Mouse (Mus musculus) hindbrain, embryonic 11.5 days (tissue): ENCODE results near the gene Esam. TPM values are rescaled to one million over a fixed set of nuclear protein-coding genes. Genes with fewer than 3 reads are reported as not detected.

Experiments used
- ATAC-seq: fragments of 200-750 bp; cut with Nextera tagmentation; 2 replicates; pipeline ENCODE4 v1.8.0; 2017; ENCODE audit warnings: mild to moderate bottlenecking, moderate TSS enrichment, moderate library complexity; ENCODE audit not compliant: low FRiP score
- DNase-seq: peaks from one replicate; pipeline ENCODE4 v3.0.0-alpha.2; 2015; ENCODE audit warnings: low spot score
- H3K27ac ChIP-seq: fragments of 300-500 bp; sonication (generic); 2 replicates; pipeline ENCODE4 v1.5.1; 2014; ENCODE audit warnings: mild to moderate bottlenecking, low read depth, low read length
- H3K27me3 ChIP-seq: fragments of 300-500 bp; sonication (generic); 2 replicates; pipeline ENCODE4 v1.6.1; 2014; ENCODE audit warnings: mild to moderate bottlenecking, low read length, moderate library complexity, mixed read lengths; ENCODE audit not compliant: control insufficient read depth, insufficient read depth
- H3K36me3 ChIP-seq: fragments of 300-500 bp; sonication (generic); 2 replicates; pipeline ENCODE4 v1.6.1; 2014; ENCODE audit warnings: mild to moderate bottlenecking, low read length, moderate library complexity, mixed read lengths; ENCODE audit not compliant: control insufficient read depth, insufficient read depth
- H3K4me1 ChIP-seq: fragments of 300-500 bp; sonication (generic); replicated peaks from 2 replicates; pipeline ENCODE4 v1.6.1; 2014; ENCODE audit warnings: low read length, mixed read lengths; ENCODE audit not compliant: control insufficient read depth, insufficient read depth
- H3K4me2 ChIP-seq: fragments of 300-500 bp; sonication (generic); replicated peaks from 2 replicates; pipeline ENCODE4 v1.6.1; 2014; ENCODE audit warnings: mild to moderate bottlenecking, low read depth, low read length
- H3K4me3 ChIP-seq: fragments of 300-500 bp; sonication (generic); 2 replicates; pipeline ENCODE4 v1.5.1; 2014; ENCODE audit warnings: low read depth, low read length
- H3K9ac ChIP-seq: fragments of 300-500 bp; sonication (generic); 2 replicates; pipeline ENCODE4 v1.6.1; 2014; ENCODE audit warnings: low read depth, low read length
- H3K9me3 ChIP-seq: fragments of 300-500 bp; sonication (generic); 2 replicates; pipeline ENCODE4 v1.6.1; 2016; ENCODE audit warnings: low read length; ENCODE audit not compliant: control insufficient read depth
- WGBS: fragments of 180-500 bp; shearing (Covaris S2); extraction: QIAGEN DNeasy Blood & Tissue Kit; methylation state at CpG from one replicate; pipeline ENCODE4 v1.1.7; 2014; 5-methylcytosine and 5-hydroxymethylcytosine counted together
- polyA plus RNA-seq: library from polyadenylated mRNA; unstranded; fragments of >200 nt; fragmentation: Nextera tagmentation; extraction: Ambion mirVana; gene quantifications from 2 replicates; pipeline ENCODE4 v1.2.1, GENCODE M21; 2014

Esam gene
- polyA plus RNA-seq, 1 experiment from 2014 or later = 29.1 TPM

- Histone ChIP-seq H3K27ac (no peak within 1 kb of the TSS), H3K9me3 (no peaks in the 10 kb centered on the region), H3K4me1 (no peaks in the 10 kb centered on the region), H3K9ac (no peak within 1 kb of the TSS), H3K27me3 (peaks cover 7% of the 10 kb centered on the region; the same call in 1 of the 2 replicates), H3K4me2 (no peak within 1 kb of the TSS), H3K36me3 (no peaks in the 10 kb centered on the region), H3K4me3 (no peak within 1 kb of the TSS)
- 48% methylated on average over 23 of the region's 23 CpGs for WGBS
- DNase-seq (no peak), ATAC-seq (no peak)
Observed at GRCm38 (mm10) chr9:37539170-37540025, 11.5 kb downstream of the Esam start, which contains the start of gene Vsig2. Vsig2 (plus strand) TSS chr9:37539255.

DNA sequence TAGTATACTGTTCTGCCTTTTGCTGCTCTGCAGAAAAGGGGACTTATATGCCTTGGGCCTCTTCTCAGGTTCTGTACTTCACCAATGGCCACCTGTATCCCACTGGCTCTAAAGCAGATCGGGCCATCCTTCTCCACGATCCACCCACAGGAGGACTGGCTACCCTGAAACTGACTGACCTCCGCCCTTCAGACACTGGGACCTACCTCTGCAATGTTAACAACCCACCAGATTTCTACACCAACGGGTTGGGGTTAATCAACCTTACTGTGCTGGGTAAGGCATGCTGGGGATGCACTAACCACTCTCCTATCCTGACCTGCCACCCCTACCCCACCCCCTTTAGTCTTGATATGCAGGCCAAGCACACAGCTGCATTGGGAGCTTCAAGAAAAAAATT lies 12.3 kb downstream of the Esam start:
- H3K36me3 ChIP-seq = no peaks in the 10 kb centered on the region
- H3K4me1 ChIP-seq = 0 out of 2 replicates have a peak, but pooled peaks cover 2% of the 10 kb centered on the region

DNA sequence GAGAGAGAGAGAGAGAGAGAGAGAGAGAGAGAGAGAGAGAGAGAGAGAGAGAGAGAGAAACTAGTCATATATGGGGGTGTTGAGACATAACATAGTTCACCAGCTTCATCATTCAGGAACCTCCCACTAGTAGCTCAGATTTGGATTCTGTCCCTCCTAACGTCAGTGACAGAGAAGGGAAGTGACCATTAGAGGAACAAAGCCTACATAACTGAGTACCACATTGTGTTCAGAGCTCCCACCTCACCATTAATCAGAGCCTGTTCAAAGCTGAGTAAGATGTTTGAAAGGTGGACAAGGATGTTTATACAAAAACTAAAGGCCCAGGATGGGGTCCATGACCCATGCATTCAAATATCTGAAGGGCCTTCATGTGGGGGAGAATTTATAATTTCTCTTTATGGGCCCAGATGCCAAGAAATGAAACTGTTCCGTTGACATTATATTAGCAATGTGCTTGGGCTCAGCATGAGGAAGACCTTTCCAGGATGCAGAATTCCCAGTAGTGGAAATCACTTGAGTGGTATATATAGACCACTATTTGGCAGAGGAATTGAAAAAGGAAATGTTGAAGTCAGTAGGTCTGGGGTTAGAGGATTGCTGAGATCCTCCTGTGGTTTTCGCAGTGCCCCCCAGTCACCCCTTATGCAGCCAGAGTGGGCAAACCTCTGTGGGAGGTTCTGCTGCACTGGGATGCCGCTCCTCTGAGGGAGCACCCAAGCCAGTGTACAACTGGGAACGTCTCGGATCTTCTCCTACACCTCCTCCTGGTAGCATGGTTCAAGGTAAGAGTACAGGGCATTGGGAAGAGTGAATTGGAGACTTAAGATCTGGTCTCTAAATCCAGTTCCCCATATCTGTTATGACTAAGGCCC lies 13.1 kb downstream of the Esam start:
- no peak for ATAC-seq
- 87% methylated on average over 6 of the region's 6 CpGs for WGBS
- Histone ChIP-seq H3K4me3 (no peak overlapping the region), H3K27ac (no peak overlapping the region), H3K4me1 (0 out of 2 replicates have a peak, but pooled peaks cover 4% of the 10 kb centered on the region), H3K27me3 (peaks cover 20% of the 10 kb centered on the region), H3K36me3 (no peaks in the 10 kb centered on the region), H3K9me3 (no peaks in the 10 kb centered on the region), H3K9ac (no peak overlapping the region), H3K4me2 (no peak overlapping the region)
- DNase-seq = no peak

More for the DNA sequence above, 12.3 kb downstream of the Esam start:
- WGBS = 81% methylated on average over 4 of the region's 4 CpGs
- no peak overlapping the region for H3K4me3 ChIP-seq
- no peak overlapping the region for H3K4me2 ChIP-seq
- H3K9me3 ChIP-seq = no peaks in the 10 kb centered on the region
- DNase-seq (no peak), ATAC-seq (no peak)
- H3K9ac ChIP-seq = no peak overlapping the region
- no peak overlapping the region for H3K27ac ChIP-seq
- peaks cover 13% of the 10 kb centered on the region for H3K27me3 ChIP-seq

- Histone ChIP-seq H3K9me3 (no peaks in the 10 kb centered on the region), H3K36me3 (no peaks in the 10 kb centered on the region), H3K9ac (no peak overlapping the region), H3K4me2 (no peak overlapping the region), H3K4me1 (0 out of 2 replicates have a peak, but pooled peaks cover 4% of the 10 kb centered on the region), H3K4me3 (no peak overlapping the region), H3K27me3 (peaks cover 28% of the 10 kb centered on the region), H3K27ac (no peak overlapping the region)
- WGBS = 72% methylated on average over 7 of the region's 7 CpGs
- ATAC-seq (no peak), DNase-seq (no peak)
Observed at GRCm38 (mm10) chr9:37541851-37542642, 14.2 kb downstream of the Esam start.

GRCm38 (mm10) chr9:37543869-37544440 lies 16.1 kb downstream of the Esam start:
- Histone ChIP-seq H3K4me3 (no peak overlapping the region; the same call in 1 of the 2 replicates), H3K9me3 (no peaks in the 10 kb centered on the region), H3K27ac (no peak overlapping the region), H3K36me3 (no peaks in the 10 kb centered on the region), H3K27me3 (peaks cover 32% of the 10 kb centered on the region), H3K4me1 (0 out of 2 replicates have a peak, but pooled peaks cover 4% of the 10 kb centered on the region), H3K9ac (no peak overlapping the region), H3K4me2 (peak overlapping the region; percentile 36)
- DNase-seq = no peak
- 25% methylated on average over 12 of the region's 12 CpGs for WGBS
- ATAC-seq = no peak

DNA sequence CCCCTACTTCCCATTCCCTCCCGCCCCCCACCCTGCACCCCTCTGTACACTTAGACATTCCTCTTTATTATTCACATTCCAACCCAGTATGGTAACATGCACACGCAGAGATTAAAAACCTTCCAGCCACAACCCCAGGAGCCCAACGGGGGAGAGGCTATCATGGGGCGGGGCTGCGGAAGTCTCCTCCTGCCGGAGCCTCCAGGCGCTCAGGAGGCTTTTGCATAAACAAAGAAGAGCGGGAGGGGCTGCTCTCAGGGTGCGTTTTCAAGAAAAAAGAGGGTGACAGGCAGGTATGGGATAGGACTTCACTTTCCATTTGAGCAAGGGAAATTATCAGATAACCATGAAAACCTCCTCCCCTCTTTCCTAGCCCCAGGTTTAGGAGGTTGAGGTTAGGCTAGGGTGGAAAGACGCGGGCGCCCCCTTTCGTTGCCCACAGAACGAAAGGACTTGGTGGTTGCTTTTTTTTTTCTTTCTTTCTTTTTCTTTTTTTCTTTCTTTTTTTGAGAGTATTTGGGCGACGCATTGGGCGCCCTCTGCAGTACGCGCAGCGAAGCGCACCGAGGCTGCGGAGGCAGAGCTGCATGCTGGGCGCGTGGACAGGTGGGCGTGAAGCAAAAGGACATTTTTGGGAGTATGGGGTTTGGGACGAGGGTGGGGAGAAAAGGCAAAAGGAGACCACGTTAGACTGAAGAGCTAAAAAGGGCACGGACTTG lies 16.7 kb downstream of the Esam start:
- Histone ChIP-seq H3K4me3 (peak overlapping the region; percentile 16), H3K9me3 (no peaks in the 10 kb centered on the region), H3K27ac (no peak overlapping the region), H3K4me1 (0 out of 2 replicates have a peak, but pooled peaks cover 4% of the 10 kb centered on the region), H3K9ac (no peak overlapping the region), H3K36me3 (no peaks in the 10 kb centered on the region), H3K27me3 (peaks cover 35% of the 10 kb centered on the region), H3K4me2 (peak overlapping the region; percentile 36)
- ATAC-seq (peak; percentile 68), DNase-seq (peak; percentile 77)
- under 1% methylated on average over 29 of the region's 29 CpGs for WGBS

DNA sequence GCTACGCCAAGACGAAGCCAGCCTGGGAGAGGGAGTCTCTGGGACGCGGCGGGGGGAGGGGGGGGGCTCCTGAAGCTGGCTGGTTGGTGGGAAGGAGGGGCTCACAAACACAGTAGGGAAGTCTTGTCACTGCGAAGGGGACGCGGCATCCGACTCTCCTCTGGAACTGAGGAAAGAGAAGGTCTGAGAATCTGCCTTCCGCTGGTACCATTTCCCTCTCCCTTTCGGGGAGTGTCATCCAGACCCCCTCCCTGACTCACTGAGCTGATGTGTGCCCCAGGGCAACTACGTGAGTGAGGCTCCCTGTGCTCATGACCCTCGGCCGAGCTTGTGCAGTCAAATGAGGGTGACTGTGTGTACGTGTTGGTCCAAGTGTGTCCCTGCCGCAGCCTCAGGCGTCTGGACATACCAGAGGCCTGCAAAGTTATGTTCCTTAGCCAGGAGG lies 17.3 kb downstream of the Esam start:
- H3K4me3 ChIP-seq = peak overlapping the region; percentile 16; the same call in 1 of the 2 replicates
- H3K27me3 ChIP-seq = peaks cover 39% of the 10 kb centered on the region
- no peaks in the 10 kb centered on the region for H3K9me3 ChIP-seq
- H3K9ac ChIP-seq = no peak overlapping the region
- 0 out of 2 replicates have a peak, but pooled peaks cover 4% of the 10 kb centered on the region for H3K4me1 ChIP-seq
- DNase-seq = no peak
- H3K27ac ChIP-seq = no peak overlapping the region
- no peaks in the 10 kb centered on the region for H3K36me3 ChIP-seq
- WGBS = 8% methylated on average over 15 of the region's 17 CpGs
- peak overlapping the region; percentile 36 for H3K4me2 ChIP-seq
- ATAC-seq = peak; percentile 53
